Mouse (Mus musculus): ENCODE results near the gene Odf3b. TPM values are rescaled to one million over a fixed set of nuclear protein-coding genes. Genes with fewer than 3 reads are reported as not detected.

The Odf3b gene
- total RNA-seq (2017) = not detected in 3 replicates

- no peak for ATAC-seq (replicated peaks; ENCODE audit: insufficient number of reproducible peaks, low FRiP score, low TSS enrichment, poor library complexity, severe bottlenecking)
Observed at GRCm38 (mm10) chr15:89378831-89379401, at the start of gene Odf3b. Gene Odf3b (minus strand): TSS chr15:89379282.

- no peak for ATAC-seq (replicated peaks; ENCODE audit: insufficient number of reproducible peaks, low FRiP score, low TSS enrichment, poor library complexity, severe bottlenecking)
Observed at GRCm38 (mm10) chr15:89428136-89428790, 49.2 kb upstream of the Odf3b start.

GRCm38 (mm10) chr15:89426716-89427115 lies 47.6 kb upstream of the Odf3b start:
- no peak for ATAC-seq (replicated peaks; ENCODE audit: insufficient number of reproducible peaks, low FRiP score, low TSS enrichment, poor library complexity, severe bottlenecking)

GRCm38 (mm10) chr15:89425711-89426121 lies 46.6 kb upstream of the Odf3b start, which contains the start of gene Cpt1b:
Gene Cpt1b (minus strand): TSS chr15:89425863.
- no peak for ATAC-seq (replicated peaks; ENCODE audit: insufficient number of reproducible peaks, low FRiP score, low TSS enrichment, poor library complexity, severe bottlenecking)

- no peak for ATAC-seq (replicated peaks; ENCODE audit: insufficient number of reproducible peaks, low FRiP score, low TSS enrichment, poor library complexity, severe bottlenecking)
Observed at GRCm38 (mm10) chr15:89424621-89425020, 45.5 kb upstream of the Odf3b start.

GRCm38 (mm10) chr15:89421938-89422337 lies 42.9 kb upstream of the Odf3b start:
- ATAC-seq (replicated peaks; ENCODE audit: insufficient number of reproducible peaks, low FRiP score, low TSS enrichment, poor library complexity, severe bottlenecking) = no peak

GRCm38 (mm10) chr15:89415282-89415681 lies 36.2 kb upstream of the Odf3b start:
- no peak for ATAC-seq (replicated peaks; ENCODE audit: insufficient number of reproducible peaks, low FRiP score, low TSS enrichment, poor library complexity, severe bottlenecking)

GRCm38 (mm10) chr15:89410118-89410517 lies 31.0 kb upstream of the Odf3b start, which contains the start of gene Syce3:
Gene Syce3 (minus strand): TSS chr15:89410503.
- no peak for ATAC-seq (replicated peaks; ENCODE audit: insufficient number of reproducible peaks, low FRiP score, low TSS enrichment, poor library complexity, severe bottlenecking)

- no peak for ATAC-seq (replicated peaks; ENCODE audit: insufficient number of reproducible peaks, low FRiP score, low TSS enrichment, poor library complexity, severe bottlenecking)
Observed at GRCm38 (mm10) chr15:89406691-89407090, 27.6 kb upstream of the Odf3b start.

- no peak for ATAC-seq (replicated peaks; ENCODE audit: insufficient number of reproducible peaks, low FRiP score, low TSS enrichment, poor library complexity, severe bottlenecking)
Observed at GRCm38 (mm10) chr15:89404831-89405623, 25.9 kb upstream of the Odf3b start.

- no peak for ATAC-seq (replicated peaks; ENCODE audit: insufficient number of reproducible peaks, low FRiP score, low TSS enrichment, poor library complexity, severe bottlenecking)
Observed at GRCm38 (mm10) chr15:89402471-89402870, 23.4 kb upstream of the Odf3b start.

- ATAC-seq (replicated peaks; ENCODE audit: insufficient number of reproducible peaks, low FRiP score, low TSS enrichment, poor library complexity, severe bottlenecking) = no peak
Observed at GRCm38 (mm10) chr15:89399716-89400115, 20.6 kb upstream of the Odf3b start.

GRCm38 (mm10) chr15:89398146-89398545 lies 19.1 kb upstream of the Odf3b start:
- no peak for ATAC-seq (replicated peaks; ENCODE audit: insufficient number of reproducible peaks, low FRiP score, low TSS enrichment, poor library complexity, severe bottlenecking)

- ATAC-seq (replicated peaks; ENCODE audit: insufficient number of reproducible peaks, low FRiP score, low TSS enrichment, poor library complexity, severe bottlenecking) = no peak
Observed at GRCm38 (mm10) chr15:89396883-89397282, 17.8 kb upstream of the Odf3b start.

- ATAC-seq (replicated peaks; ENCODE audit: insufficient number of reproducible peaks, low FRiP score, low TSS enrichment, poor library complexity, severe bottlenecking) = no peak
Observed at GRCm38 (mm10) chr15:89390081-89390480, 11.0 kb upstream of the Odf3b start.

- no peak for ATAC-seq (replicated peaks; ENCODE audit: insufficient number of reproducible peaks, low FRiP score, low TSS enrichment, poor library complexity, severe bottlenecking)
Observed at GRCm38 (mm10) chr15:89387127-89387526, 8.0 kb upstream of the Odf3b start.

GRCm38 (mm10) chr15:89384617-89385016 lies 5.5 kb upstream of the Odf3b start, which contains the start of gene Klhdc7b:
Gene Klhdc7b (plus strand): TSS chr15:89384917.
- ATAC-seq (replicated peaks; ENCODE audit: insufficient number of reproducible peaks, low FRiP score, low TSS enrichment, poor library complexity, severe bottlenecking) = no peak

GRCm38 (mm10) chr15:89379429-89379828 lies 347 bp upstream of the Odf3b start:
- ATAC-seq (replicated peaks; ENCODE audit: insufficient number of reproducible peaks, low FRiP score, low TSS enrichment, poor library complexity, severe bottlenecking) = no peak

- no peak for ATAC-seq (replicated peaks; ENCODE audit: insufficient number of reproducible peaks, low FRiP score, low TSS enrichment, poor library complexity, severe bottlenecking)
Observed at GRCm38 (mm10) chr15:89377938-89378828, 899 bp downstream of the Odf3b start.

Data from monocyte, adult 5-6 weeks (primary cell).